Mouse (Mus musculus): ENCODE measurements at regions not wholly inside any gene's neighbourhood (a gene's known extent, or its start where the extent isn't known, plus 50 kb on each side); places are given as distances from the start of the nearest gene placed in this dataset.

- peak; percentile 50; the same call in 1 of the 2 replicates for ATAC-seq (ENCODE audit: insufficient read depth, low FRiP score, low read depth)
- H3K4me1 ChIP-seq, result no peaks in the 10 kb centered on the region
- no peak overlapping the region for H3K27ac ChIP-seq
Observed at GRCm38 (mm10) chr15:5513146-5513545, 269.2 kb upstream of the Ptger4 start.

GRCm38 (mm10) chr15:5514217-5514616 is 270.2 kb upstream of the Ptger4 start:
- H3K4me3 ChIP-seq (replicated peaks), result no peak overlapping the region
- WGBS, result 40% methylated on average over 4 of the region's 4 CpGs
- no peak for ATAC-seq (ENCODE audit: insufficient read depth, low FRiP score, low read depth)

More at GRCm38 (mm10) chr15:5513146-5513545, 269.2 kb upstream of the Ptger4 start:
- H3K9me3 ChIP-seq, result no peaks in the 10 kb centered on the region
- H3K27me3 ChIP-seq (replicated peaks), result no peaks in the 10 kb centered on the region
- no peak overlapping the region for H3K4me3 ChIP-seq (replicated peaks)
- no peak overlapping the region for H3K4me2 ChIP-seq
- no peaks in the 10 kb centered on the region for H3K36me3 ChIP-seq
- 39% methylated on average over 4 of the region's 4 CpGs for WGBS
- no peak overlapping the region for H3K9ac ChIP-seq

GRCm38 (mm10) chr15:5517244-5517966 is 273.4 kb upstream of the Ptger4 start:
- Histone ChIP-seq H3K9me3 (no peaks in the 10 kb centered on the region), H3K27ac (no peak overlapping the region; the same call in 1 of the 2 replicates), H3K36me3 (no peaks in the 10 kb centered on the region), H3K27me3 (replicated peaks) (no peaks in the 10 kb centered on the region), H3K9ac (no peak overlapping the region), H3K4me2 (no peak overlapping the region), H3K4me3 (replicated peaks) (no peak overlapping the region), H3K4me1 (no peaks in the 10 kb centered on the region)
- 48% methylated on average over 10 of the region's 10 CpGs for WGBS
- peak; percentile 47; the same call in 1 of the 2 replicates for ATAC-seq (ENCODE audit: insufficient read depth, low FRiP score, low read depth)

More at GRCm38 (mm10) chr15:5514217-5514616, 270.2 kb upstream of the Ptger4 start:
- Histone ChIP-seq H3K9me3 (no peaks in the 10 kb centered on the region), H3K27ac (no peak overlapping the region), H3K36me3 (no peaks in the 10 kb centered on the region), H3K4me2 (no peak overlapping the region), H3K4me1 (no peaks in the 10 kb centered on the region), H3K9ac (no peak overlapping the region), H3K27me3 (replicated peaks) (no peaks in the 10 kb centered on the region)

GRCm38 (mm10) chr15:5519552-5519951 is 275.6 kb upstream of the Ptger4 start:
- no peak; the same call in 1 of the 2 replicates for ATAC-seq (ENCODE audit: insufficient read depth, low FRiP score, low read depth)
- Histone ChIP-seq H3K9ac (no peak overlapping the region), H3K27ac (no peak overlapping the region), H3K27me3 (replicated peaks) (no peaks in the 10 kb centered on the region), H3K4me3 (replicated peaks) (no peak overlapping the region), H3K9me3 (no peaks in the 10 kb centered on the region), H3K4me1 (no peaks in the 10 kb centered on the region), H3K4me2 (no peak overlapping the region), H3K36me3 (no peaks in the 10 kb centered on the region)
- WGBS, result 81% methylated on average over 2 of the region's 2 CpGs

- no peaks in the 10 kb centered on the region for H3K36me3 ChIP-seq
- no peaks in the 10 kb centered on the region for H3K4me1 ChIP-seq
- no peaks in the 10 kb centered on the region for H3K9me3 ChIP-seq
- H3K4me2 ChIP-seq, result no peak overlapping the region
- ATAC-seq (ENCODE audit: insufficient read depth, low FRiP score, low read depth), result no peak; the same call in 1 of the 2 replicates
- WGBS, result 74% methylated on average over 1 of the region's 1 CpGs
- H3K9ac ChIP-seq, result no peak overlapping the region
- H3K27me3 ChIP-seq (replicated peaks), result no peaks in the 10 kb centered on the region
- no peak overlapping the region for H3K27ac ChIP-seq
- no peak overlapping the region for H3K4me3 ChIP-seq (replicated peaks)
Observed at GRCm38 (mm10) chr15:5519997-5520396, 276.0 kb upstream of the Ptger4 start.

GRCm38 (mm10) chr15:5528619-5529018 is 284.6 kb upstream of the Ptger4 start:
- H3K27ac ChIP-seq, result no peak overlapping the region
- H3K4me2 ChIP-seq, result no peak overlapping the region
- no peaks in the 10 kb centered on the region for H3K27me3 ChIP-seq (replicated peaks)
- H3K9me3 ChIP-seq, result no peaks in the 10 kb centered on the region
- H3K9ac ChIP-seq, result no peak overlapping the region
- H3K36me3 ChIP-seq, result no peaks in the 10 kb centered on the region
- 84% methylated on average over 6 of the region's 6 CpGs for WGBS
- ATAC-seq (ENCODE audit: insufficient read depth, low FRiP score, low read depth), result no peak
- H3K4me3 ChIP-seq (replicated peaks), result no peak overlapping the region
- H3K4me1 ChIP-seq, result no peaks in the 10 kb centered on the region

GRCm38 (mm10) chr15:5533656-5534055 is 289.7 kb upstream of the Ptger4 start:
- no peaks in the 10 kb centered on the region for H3K4me1 ChIP-seq
- H3K27me3 ChIP-seq (replicated peaks), result no peaks in the 10 kb centered on the region
- no peak overlapping the region for H3K4me3 ChIP-seq (replicated peaks)
- no peaks in the 10 kb centered on the region for H3K36me3 ChIP-seq
- ATAC-seq (ENCODE audit: insufficient read depth, low FRiP score, low read depth), result no peak
- H3K27ac ChIP-seq, result no peak overlapping the region
- no peak overlapping the region for H3K9ac ChIP-seq
- no peaks in the 10 kb centered on the region for H3K9me3 ChIP-seq
- no peak overlapping the region for H3K4me2 ChIP-seq

GRCm38 (mm10) chr15:5537432-5537831 is 293.4 kb upstream of the Ptger4 start:
- no peak for ATAC-seq (ENCODE audit: insufficient read depth, low FRiP score, low read depth)
- H3K9me3 ChIP-seq, result no peaks in the 10 kb centered on the region
- no peaks in the 10 kb centered on the region for H3K4me1 ChIP-seq
- H3K9ac ChIP-seq, result no peak overlapping the region
- H3K36me3 ChIP-seq, result no peaks in the 10 kb centered on the region
- H3K4me3 ChIP-seq (replicated peaks), result no peak overlapping the region
- 63% methylated on average over 2 of the region's 2 CpGs for WGBS
- H3K27me3 ChIP-seq (replicated peaks), result no peaks in the 10 kb centered on the region
- no peak overlapping the region for H3K27ac ChIP-seq
- no peak overlapping the region for H3K4me2 ChIP-seq

GRCm38 (mm10) chr15:5539301-5539928 is 295.4 kb upstream of the Ptger4 start:
- H3K27me3 ChIP-seq (replicated peaks), result no peaks in the 10 kb centered on the region
- WGBS, result 73% methylated on average over 4 of the region's 4 CpGs
- H3K9me3 ChIP-seq, result no peaks in the 10 kb centered on the region
- H3K4me3 ChIP-seq (replicated peaks), result no peak overlapping the region
- no peak overlapping the region for H3K4me2 ChIP-seq
- no peaks in the 10 kb centered on the region for H3K36me3 ChIP-seq
- H3K27ac ChIP-seq, result no peak overlapping the region
- no peaks in the 10 kb centered on the region for H3K4me1 ChIP-seq
- no peak for ATAC-seq (ENCODE audit: insufficient read depth, low FRiP score, low read depth)
- no peak overlapping the region for H3K9ac ChIP-seq

GRCm38 (mm10) chr15:5554526-5554925 is 310.5 kb upstream of the Ptger4 start:
- no peaks in the 10 kb centered on the region for H3K4me1 ChIP-seq
- no peaks in the 10 kb centered on the region for H3K36me3 ChIP-seq
- H3K9me3 ChIP-seq, result no peaks in the 10 kb centered on the region
- no peak overlapping the region for H3K4me3 ChIP-seq (replicated peaks)
- H3K4me2 ChIP-seq, result no peak overlapping the region
- no peak for ATAC-seq (ENCODE audit: insufficient read depth, low FRiP score, low read depth)
- WGBS, result 65% methylated on average over 4 of the region's 4 CpGs
- H3K27me3 ChIP-seq (replicated peaks), result no peaks in the 10 kb centered on the region
- no peak overlapping the region for H3K27ac ChIP-seq
- H3K9ac ChIP-seq, result no peak overlapping the region

GRCm38 (mm10) chr15:5554926-5555325 is 310.9 kb upstream of the Ptger4 start:
- H3K9ac ChIP-seq, result no peak overlapping the region
- no peaks in the 10 kb centered on the region for H3K4me1 ChIP-seq
- H3K4me3 ChIP-seq (replicated peaks), result no peak overlapping the region
- no peak overlapping the region for H3K4me2 ChIP-seq
- H3K27me3 ChIP-seq (replicated peaks), result no peaks in the 10 kb centered on the region
- H3K27ac ChIP-seq, result no peak overlapping the region
- H3K9me3 ChIP-seq, result no peaks in the 10 kb centered on the region
- ATAC-seq (ENCODE audit: insufficient read depth, low FRiP score, low read depth), result no peak
- no peaks in the 10 kb centered on the region for H3K36me3 ChIP-seq
- 80% methylated on average over 4 of the region's 4 CpGs for WGBS

GRCm38 (mm10) chr15:5555381-5556066 is 311.5 kb upstream of the Ptger4 start:
- H3K9me3 ChIP-seq, result no peaks in the 10 kb centered on the region
- no peak overlapping the region for H3K4me3 ChIP-seq (replicated peaks)
- no peak overlapping the region for H3K9ac ChIP-seq
- no peaks in the 10 kb centered on the region for H3K27me3 ChIP-seq (replicated peaks)
- ATAC-seq (ENCODE audit: insufficient read depth, low FRiP score, low read depth), result no peak
- H3K36me3 ChIP-seq, result no peaks in the 10 kb centered on the region
- no peaks in the 10 kb centered on the region for H3K4me1 ChIP-seq
- H3K27ac ChIP-seq, result no peak overlapping the region
- 55% methylated on average over 7 of the region's 7 CpGs for WGBS
- H3K4me2 ChIP-seq, result no peak overlapping the region

Data from stomach, embryonic 15.5 days (tissue).